Mouse (Mus musculus) limb, embryonic 10.5 days (tissue): ENCODE data around the gene 2610528J11Rik. TPM values are rescaled to one million over a fixed set of nuclear protein-coding genes. Genes with fewer than 3 reads are reported as not detected.

Source experiments
- DNase-seq: peaks from one replicate; pipeline ENCODE4 v3.0.0-alpha.2; 2017; ENCODE audit warnings: low spot score
- H3K27ac ChIP-seq: fragments of 300-500 bp; sonication (generic); 2 replicates; pipeline ENCODE4 v1.5.1; 2016; ENCODE audit warnings: mild to moderate bottlenecking
- H3K27me3 ChIP-seq: fragments of 300-500 bp; sonication (generic); 2 replicates; pipeline ENCODE4 v1.6.1; 2016; ENCODE audit warnings: low read depth, mild to moderate bottlenecking; ENCODE audit not compliant: poor library complexity, severe bottlenecking
- H3K36me3 ChIP-seq: fragments of 300-500 bp; sonication (generic); 2 replicates; pipeline ENCODE4 v1.6.1; 2016; ENCODE audit warnings: mild to moderate bottlenecking, moderate library complexity
- H3K4me1 ChIP-seq: fragments of 300-500 bp; sonication (generic); 2 replicates; pipeline ENCODE4 v1.6.1; 2016
- H3K4me3 ChIP-seq: fragments of 300-500 bp; sonication (generic); 2 replicates; pipeline ENCODE4 v1.5.1; 2016; ENCODE audit warnings: mild to moderate bottlenecking, moderate library complexity
- H3K9me3 ChIP-seq: fragments of 300-500 bp; sonication (generic); replicated peaks from 2 replicates; pipeline ENCODE4 v1.6.1; 2016; ENCODE audit warnings: mild to moderate bottlenecking
- WGBS: fragments of 180-500 bp; shearing (Covaris S2); methylation state at CpG from one replicate; pipeline ENCODE4 v1.1.7; 2016; 5-methylcytosine and 5-hydroxymethylcytosine counted together
- polyA plus RNA-seq: library from polyadenylated mRNA; unstranded; fragments of >200 nt; fragmentation: Nextera tagmentation; extraction: Ambion mirVana; gene quantifications from 2 replicates; pipeline ENCODE4 v1.2.1, GENCODE M21; 2016

2610528J11Rik gene
- polyA plus RNA-seq, 1 experiment from 2014 or later = 1.2 TPM

GRCm38 (mm10) chr4:118523976-118524375 is 2.8 kb upstream of the 2610528J11Rik start:
- Histone ChIP-seq H3K27ac (no peak overlapping the region), H3K36me3 (no peaks in the 10 kb centered on the region), H3K4me1 (peaks cover 6% of the 10 kb centered on the region), H3K9me3 (no peaks in the 10 kb centered on the region), H3K27me3 (peaks cover 6% of the 10 kb centered on the region; the same call in 1 of the 2 replicates), H3K4me3 (no peak overlapping the region)
- no peak for DNase-seq
- 82% methylated on average over 7 of the region's 7 CpGs for WGBS

- WGBS = 68% methylated on average over 3 of the region's 3 CpGs
- Histone ChIP-seq H3K27me3 (peaks cover 6% of the 10 kb centered on the region; the same call in 1 of the 2 replicates), H3K36me3 (no peaks in the 10 kb centered on the region), H3K4me3 (no peak overlapping the region), H3K4me1 (peaks cover 6% of the 10 kb centered on the region), H3K27ac (no peak overlapping the region), H3K9me3 (no peaks in the 10 kb centered on the region)
- DNase-seq = no peak
Observed at GRCm38 (mm10) chr4:118525779-118526178, 1.0 kb upstream of the 2610528J11Rik start.

- 46% methylated on average over 5 of the region's 5 CpGs for WGBS
- no peak for DNase-seq
- H3K4me1 ChIP-seq = peaks cover 6% of the 10 kb centered on the region
- no peak overlapping the region for H3K4me3 ChIP-seq
- no peaks in the 10 kb centered on the region for H3K36me3 ChIP-seq
- no peak overlapping the region for H3K27ac ChIP-seq
- no peaks in the 10 kb centered on the region for H3K9me3 ChIP-seq
- H3K27me3 ChIP-seq = peaks cover 6% of the 10 kb centered on the region; the same call in 1 of the 2 replicates
Observed at GRCm38 (mm10) chr4:118527335-118527681, 509 bp downstream of the 2610528J11Rik start.

GRCm38 (mm10) chr4:118527720-118528119 is 921 bp downstream of the 2610528J11Rik start:
- Histone ChIP-seq H3K27ac (no peak overlapping the region), H3K27me3 (peaks cover 6% of the 10 kb centered on the region; the same call in 1 of the 2 replicates), H3K4me3 (no peak overlapping the region), H3K9me3 (no peaks in the 10 kb centered on the region), H3K4me1 (peaks cover 6% of the 10 kb centered on the region), H3K36me3 (no peaks in the 10 kb centered on the region)
- no peak for DNase-seq
- 90% methylated on average over 6 of the region's 6 CpGs for WGBS

- no peak overlapping the region for H3K4me3 ChIP-seq
- no peaks in the 10 kb centered on the region for H3K9me3 ChIP-seq
- no peak overlapping the region for H3K27ac ChIP-seq
- H3K36me3 ChIP-seq = no peaks in the 10 kb centered on the region
- no peaks in the 10 kb centered on the region for H3K4me1 ChIP-seq
- 81% methylated on average over 5 of the region's 5 CpGs for WGBS
- H3K27me3 ChIP-seq = peaks cover 1% of the 10 kb centered on the region; the same call in 1 of the 2 replicates
- no peak for DNase-seq
Observed at GRCm38 (mm10) chr4:118532663-118533062, 5.9 kb downstream of the 2610528J11Rik start.

GRCm38 (mm10) chr4:118533156-118533555 is 6.4 kb downstream of the 2610528J11Rik start:
- no peaks in the 10 kb centered on the region for H3K4me1 ChIP-seq
- WGBS = 63% methylated on average over 4 of the region's 4 CpGs
- no peaks in the 10 kb centered on the region for H3K9me3 ChIP-seq
- no peak for DNase-seq
- H3K27ac ChIP-seq = no peak overlapping the region
- H3K4me3 ChIP-seq = no peak overlapping the region
- no peaks in the 10 kb centered on the region for H3K36me3 ChIP-seq
- H3K27me3 ChIP-seq = peaks cover 4% of the 10 kb centered on the region; the same call in 1 of the 2 replicates

GRCm38 (mm10) chr4:118533605-118534004 is 6.8 kb downstream of the 2610528J11Rik start:
- Histone ChIP-seq H3K4me1 (no peaks in the 10 kb centered on the region), H3K27me3 (peaks cover 8% of the 10 kb centered on the region; the same call in 1 of the 2 replicates), H3K4me3 (no peak overlapping the region), H3K9me3 (no peaks in the 10 kb centered on the region), H3K36me3 (no peaks in the 10 kb centered on the region), H3K27ac (no peak overlapping the region)
- WGBS = 82% methylated on average over 7 of the region's 7 CpGs
- no peak for DNase-seq

- DNase-seq = no peak
- Histone ChIP-seq H3K4me3 (no peak overlapping the region), H3K9me3 (no peaks in the 10 kb centered on the region), H3K36me3 (no peaks in the 10 kb centered on the region), H3K27ac (no peak overlapping the region), H3K4me1 (peaks cover 3% of the 10 kb centered on the region; the same call in 1 of the 2 replicates), H3K27me3 (peaks cover 10% of the 10 kb centered on the region; the same call in 1 of the 2 replicates)
- WGBS = 88% methylated on average over 6 of the region's 6 CpGs
Observed at GRCm38 (mm10) chr4:118535610-118536009, 8.8 kb downstream of the 2610528J11Rik start.

GRCm38 (mm10) chr4:118537801-118538200 is 11.0 kb downstream of the 2610528J11Rik start:
- WGBS = 59% methylated on average over 6 of the region's 6 CpGs
- peaks cover 4% of the 10 kb centered on the region; the same call in 1 of the 2 replicates for H3K4me1 ChIP-seq
- no peak for DNase-seq
- H3K27ac ChIP-seq = no peak overlapping the region
- no peak overlapping the region for H3K4me3 ChIP-seq
- H3K36me3 ChIP-seq = no peaks in the 10 kb centered on the region
- peaks cover 28% of the 10 kb centered on the region for H3K27me3 ChIP-seq
- no peaks in the 10 kb centered on the region for H3K9me3 ChIP-seq

- WGBS = 26% methylated on average over 10 of the region's 10 CpGs
- Histone ChIP-seq H3K9me3 (no peaks in the 10 kb centered on the region), H3K4me3 (no peak overlapping the region), H3K27me3 (peaks cover 30% of the 10 kb centered on the region), H3K4me1 (peaks cover 20% of the 10 kb centered on the region), H3K36me3 (no peaks in the 10 kb centered on the region), H3K27ac (no peak overlapping the region)
- no peak for DNase-seq
Observed at GRCm38 (mm10) chr4:118539904-118540303, 13.1 kb downstream of the 2610528J11Rik start.

GRCm38 (mm10) chr4:118542510-118543157 is 15.8 kb downstream of the 2610528J11Rik start:
- H3K9me3 ChIP-seq = no peaks in the 10 kb centered on the region
- DNase-seq = no peak
- peaks cover 30% of the 10 kb centered on the region for H3K27me3 ChIP-seq
- H3K4me1 ChIP-seq = peaks cover 20% of the 10 kb centered on the region
- H3K27ac ChIP-seq = no peak overlapping the region
- 61% methylated on average over 9 of the region's 9 CpGs for WGBS
- H3K4me3 ChIP-seq = peak overlapping the region; percentile 49
- no peaks in the 10 kb centered on the region for H3K36me3 ChIP-seq

GRCm38 (mm10) chr4:118543158-118543530 is 16.3 kb downstream of the 2610528J11Rik start:
- 21% methylated on average over 13 of the region's 13 CpGs for WGBS
- H3K27ac ChIP-seq = no peak overlapping the region

GRCm38 (mm10) chr4:118543592-118544260 is 16.9 kb downstream of the 2610528J11Rik start, which contains the start of gene Tmem125:
Gene Tmem125 (minus strand): TSS chr4:118544044.
- 2% methylated on average over 24 of the region's 24 CpGs for WGBS
- H3K4me1 ChIP-seq = peaks cover 20% of the 10 kb centered on the region
- peaks cover 4% of the 10 kb centered on the region for H3K9me3 ChIP-seq
- H3K27ac ChIP-seq = 0 out of 2 replicates have a peak within 1 kb of the TSS, but pooled peaks have one; percentile 14
- H3K4me3 ChIP-seq = peak within 1 kb of the TSS; percentile 49
- peak; percentile 44 for DNase-seq
- peaks cover 21% of the 10 kb centered on the region for H3K27me3 ChIP-seq
- H3K36me3 ChIP-seq = no peaks in the 10 kb centered on the region

More at GRCm38 (mm10) chr4:118543158-118543530, 16.3 kb downstream of the 2610528J11Rik start:
- Histone ChIP-seq H3K9me3 (peaks cover 4% of the 10 kb centered on the region), H3K36me3 (no peaks in the 10 kb centered on the region), H3K27me3 (peaks cover 27% of the 10 kb centered on the region), H3K4me1 (peaks cover 20% of the 10 kb centered on the region), H3K4me3 (peak overlapping the region; percentile 49)
- DNase-seq = peak; percentile 39
